In genomic region chr11:70625473-70625872, GRCm38 (mm10) we compare ENCODE assay signal across 2 mouse cellular contexts.
A peak's percentile ranks its signal among the peaks of the same experiment; 100 is the strongest.
TF ChIP-seq lines count a peak whose summit lies in the region.

No protein-coding gene starts in this region.

TF ChIP-seq in MEL, 35 proteins besides CTCF, POLR2A, EP300 and RAD21:
- peak; percentile 91 for TF ChIP-seq SMC3 (IDR thresholded peaks at IDR 0.05; ENCODE audit: low read depth, low read length)
- no peak for TF ChIP-seq MEF2A (IDR thresholded peaks at IDR 0.05; ENCODE audit: extremely low read depth, insufficient replicate concordance, low read depth, low read length, poor library complexity, severe bottlenecking)
- TF ChIP-seq KAT2A (conservative IDR thresholded peaks at IDR 0.05; ENCODE audit: low read depth, low read length) = no peak
- TF ChIP-seq MAX (IDR thresholded peaks at IDR 0.05; ENCODE audit: low read length) = peak; percentile 85
- peak; percentile 59 for TF ChIP-seq USF1 (IDR thresholded peaks at IDR 0.05; ENCODE audit: low read depth, low read length)
- peak; percentile 78 for TF ChIP-seq ZC3H11A (IDR thresholded peaks at IDR 0.05; ENCODE audit: low read depth, low read length)
- no peak for TF ChIP-seq CHD2 (IDR thresholded peaks at IDR 0.05; ENCODE audit: low read length)
- TF ChIP-seq MAZ (IDR thresholded peaks at IDR 0.05; ENCODE audit: low read depth, low read length) = no peak
- peak; percentile 95 for TF ChIP-seq MYC (IDR thresholded peaks at IDR 0.05; ENCODE audit: low read depth, low read length)
- TF ChIP-seq MXI1 (IDR thresholded peaks at IDR 0.05; ENCODE audit: low read depth, low read length) = peak; percentile 55; the same call in 1 of the 2 replicates
- no peak for TF ChIP-seq UBTF (IDR thresholded peaks at IDR 0.05; ENCODE audit: borderline replicate concordance, insufficient read depth, low read depth, low read length)
- no peak for TF ChIP-seq BHLHE40 (IDR thresholded peaks at IDR 0.05; ENCODE audit: borderline replicate concordance, low read depth, low read length)
- no peak for TF ChIP-seq TBP (IDR thresholded peaks at IDR 0.05; ENCODE audit: low read depth, low read length)
- TF ChIP-seq NELFE (IDR thresholded peaks at IDR 0.05; ENCODE audit: low read depth, low read length) = no peak
- TF ChIP-seq SIN3A (IDR thresholded peaks at IDR 0.05; ENCODE audit: low read length) = peak; percentile 62; the same call in 1 of the 2 replicates

TF ChIP-seq in myocyte, 11 proteins besides CTCF, POLR2A, EP300 and RAD21:
- TF ChIP-seq USF1 (IDR thresholded peaks at IDR 0.05; ENCODE audit: low read depth) (peak; percentile 26), POLR2AphosphoS2 (IDR thresholded peaks at IDR 0.05; ENCODE audit: insufficient read length, low read depth) (no peak)
